8 mouse cellular contexts compared by ENCODE assay signal in genomic region chr14:32530896-32531295, GRCm38 (mm10). TPM values are rescaled to one million over a fixed set of nuclear protein-coding genes. Genes with fewer than 3 reads are reported as not detected.
DNase-seq lines count a peak whose midpoint lies in the region; ATAC-seq and TF ChIP-seq lines count a peak whose summit lies in the region.

No protein-coding gene starts in this region.

- 4% methylated on average over 2 of the region's 2 CpGs for WGBS in midbrain, postnatal 0 days

- no peak overlapping the region for H3K4me2 ChIP-seq in midbrain, postnatal 0 days (ENCODE audit: low read depth, low read length, poor library complexity, severe bottlenecking)

- H3K9ac ChIP-seq in midbrain, postnatal 0 days (replicated peaks; ENCODE audit: low read length, poor library complexity, severe bottlenecking), result no peak overlapping the region

- no peak overlapping the region for H3K27ac ChIP-seq in midbrain, postnatal 0 days (ENCODE audit: low read depth, low read length)

- H3K4me3 ChIP-seq in midbrain, postnatal 0 days (ENCODE audit: low read depth, low read length), result no peak overlapping the region

- ATAC-seq in midbrain, postnatal 0 days (ENCODE audit: low FRiP score), result 0 out of 2 replicates have a peak, but pooled peaks have one; percentile 44

- H3K27me3 ChIP-seq in midbrain, postnatal 0 days (ENCODE audit: insufficient read depth, low read length), result no peaks in the 10 kb centered on the region

- H3K4me1 ChIP-seq in midbrain, postnatal 0 days (ENCODE audit: insufficient read depth, low read length), result no peaks in the 10 kb centered on the region; the same call in 1 of the 2 replicates

- H3K36me3 ChIP-seq in midbrain, postnatal 0 days (ENCODE audit: insufficient read depth, low read length), result peaks cover 20% of the 10 kb centered on the region

- no peaks in the 10 kb centered on the region for H3K9me3 ChIP-seq in midbrain, postnatal 0 days (ENCODE audit: low read length)

- peak; percentile 75 for DNase-seq in heart, adult 11 months
- DNase-seq in heart, postnatal 25 days (ENCODE audit: low spot score), result no peak
- DNase-seq in ovary, postnatal 36 days (ENCODE audit: low spot score), result peak; percentile 15
- no peak for DNase-seq in ovary, adult 18-20 months (ENCODE audit: low spot score)
- DNase-seq in brain, adult 2 months (ENCODE audit: low read depth, low spot score), result peak; percentile 82
- DNase-seq in heart, postnatal 4 days, result peak; percentile 57
- DNase-seq in midbrain, postnatal 0 days (ENCODE audit: low spot score), result peak; percentile 78
- no peak for DNase-seq in urinary bladder, postnatal 25 days (ENCODE audit: low spot score)

- TF ChIP-seq CTCF in midbrain, postnatal 0 days (IDR thresholded peaks at IDR 0.05), result peak; percentile 92

- intact Hi-C loops in heart, postnatal 25 days (cut with DNase I), result loop anchor here (2.0 kb wide), 1 partner anchor 56 kb away; no protein-coding TSS in a partner anchor

RNA-seq across cellular contexts. Expression of gene Ercc6, which starts 17.6 kb away (rescaled TPM):
- total RNA-seq in heart, postnatal 25 days (2021), result 1 to 10 TPM; 3.8 to 4.3 TPM
- 10 to 100 TPM; 10.7 to 10.8 TPM for total RNA-seq in heart, postnatal 4 days (2021)
- 9.9 and 17.6 TPM in 2 replicates for total RNA-seq in midbrain, postnatal 0 days (2014; rRNA removed)
- 16.8 and 18.5 TPM in 2 replicates for polyA plus RNA-seq in midbrain, postnatal 0 days (2015; fragmentation: Nextera tagmentation; extraction: Ambion mirVana)

Comparison
In these comparisons a context has a peak if more than half of its experiments do, and no peak if none do; other contexts are left out.
1. DNase-seq: peak in heart, adult 11 months (single experiment), ovary, postnatal 36 days (single experiment), brain, adult 2 months (single experiment), heart, postnatal 4 days (single experiment) and midbrain, postnatal 0 days (single experiment); none in heart, postnatal 25 days (single experiment), ovary, adult 18-20 months (single experiment) and urinary bladder, postnatal 25 days (single experiment).